Mouse (Mus musculus): ENCODE measurements at regions not wholly inside any gene's neighbourhood (a gene's known extent, or its start where the extent isn't known, plus 50 kb on each side); places are given as distances from the start of the nearest gene placed in this dataset.

DNA sequence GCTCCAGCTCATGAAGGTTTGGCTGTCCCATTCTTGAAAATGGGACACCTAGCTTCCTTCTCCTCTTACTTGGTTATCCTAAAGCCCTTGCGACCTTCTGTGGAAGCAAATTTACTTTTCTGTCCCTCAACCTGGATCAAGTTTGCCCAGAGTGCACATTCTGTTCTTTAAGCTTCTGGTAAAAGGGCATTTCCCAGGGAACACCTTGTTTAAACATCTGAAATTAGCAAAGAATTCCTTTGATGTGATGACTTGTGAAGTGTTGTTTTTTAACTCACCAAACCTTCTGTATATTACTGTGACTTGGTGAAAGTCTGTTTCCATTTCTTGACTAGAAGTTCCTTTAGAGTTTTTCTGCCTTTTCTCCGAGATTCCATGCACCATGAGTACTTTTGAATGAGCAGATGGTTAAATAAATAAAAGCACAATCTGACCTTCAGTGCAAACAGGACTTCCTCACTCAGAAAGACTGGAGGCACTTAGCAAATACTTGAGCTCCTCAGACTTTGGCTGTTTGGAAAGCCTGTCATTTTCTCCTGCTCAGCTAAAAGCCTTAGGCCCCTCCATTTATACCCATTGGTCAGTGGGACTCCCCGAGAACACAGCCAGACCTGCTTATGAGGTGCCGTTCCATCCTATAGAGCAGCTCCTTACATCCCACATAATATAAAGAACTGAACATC is 69.3 kb upstream of the Rprm start:
- DNase-seq (ENCODE audit: low spot score): no peak

DNA sequence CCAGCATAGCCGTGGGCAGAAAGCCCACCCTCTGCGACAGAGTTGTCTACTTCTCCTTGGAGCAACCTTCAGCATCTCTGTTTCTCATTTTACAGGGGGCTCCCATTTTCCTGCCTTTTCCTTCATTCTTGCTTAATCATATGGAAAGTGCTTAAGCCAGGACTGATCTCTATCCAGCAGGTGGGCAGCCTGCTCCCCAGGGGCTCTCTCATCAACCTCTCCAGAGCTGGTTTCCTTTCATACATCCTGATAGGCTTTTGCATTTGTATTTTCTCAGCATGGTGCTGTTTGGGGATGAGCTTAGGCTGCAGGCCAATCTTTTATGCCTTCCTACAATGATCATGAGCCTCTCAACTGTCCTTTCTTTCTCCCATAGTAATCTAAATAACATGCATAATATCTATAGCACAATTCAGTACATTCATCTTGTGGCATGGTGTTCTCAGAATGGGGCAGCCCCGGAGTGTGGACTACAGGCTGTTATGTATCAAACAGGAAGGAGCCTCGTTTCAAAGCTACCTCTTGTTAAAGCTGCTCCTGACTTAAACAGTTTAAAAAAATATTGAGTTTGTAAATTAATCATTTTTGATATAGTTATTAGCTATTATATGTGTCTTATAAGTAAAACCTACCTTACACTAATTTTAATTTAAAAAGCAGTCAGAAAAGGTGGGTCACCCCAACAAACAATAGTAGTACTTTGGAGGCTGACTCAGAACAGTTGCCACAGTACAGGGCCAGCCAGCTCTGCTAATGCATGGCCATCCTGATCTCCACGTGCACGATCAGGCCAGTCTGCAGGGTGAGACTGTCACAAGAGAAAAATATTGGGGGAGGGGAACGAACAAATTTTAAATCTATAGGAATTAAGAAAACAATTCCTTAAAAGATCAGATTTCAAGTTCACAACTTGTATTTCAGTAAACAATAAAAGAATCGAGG is 73.6 kb upstream of the Rprm start:
- no peaks in the 10 kb centered on the region for H3K9me3 ChIP-seq (ENCODE audit: control insufficient read depth, low read length)
- H3K36me3 ChIP-seq (ENCODE audit: control insufficient read depth, insufficient read depth, low read length): no peaks in the 10 kb centered on the region
- ATAC-seq (ENCODE audit: insufficient read depth, low FRiP score, low TSS enrichment) (no peak), DNase-seq (ENCODE audit: low spot score) (no peak)
- H3K9ac ChIP-seq (ENCODE audit: low read length): no peak overlapping the region
- H3K4me1 ChIP-seq (ENCODE audit: control insufficient read depth, insufficient read depth, low read length): no peaks in the 10 kb centered on the region
- no peak overlapping the region for H3K4me3 ChIP-seq (ENCODE audit: low read depth, low read length)
- no peak overlapping the region for H3K4me2 ChIP-seq (ENCODE audit: low read depth)
- WGBS: 51% methylated on average over 8 of the region's 8 CpGs
- no peaks in the 10 kb centered on the region for H3K27me3 ChIP-seq (ENCODE audit: control insufficient read depth, insufficient read depth, low read length)
- H3K27ac ChIP-seq (ENCODE audit: low read depth, low read length): no peak overlapping the region

More for the DNA sequence above, 69.3 kb upstream of the Rprm start:
- 84% methylated on average over 4 of the region's 4 CpGs for WGBS
- H3K36me3 ChIP-seq (ENCODE audit: control insufficient read depth, insufficient read depth, low read length): no peaks in the 10 kb centered on the region
- no peaks in the 10 kb centered on the region for H3K4me1 ChIP-seq (ENCODE audit: control insufficient read depth, insufficient read depth, low read length)
- no peaks in the 10 kb centered on the region for H3K27me3 ChIP-seq (ENCODE audit: control insufficient read depth, insufficient read depth, low read length)
- no peaks in the 10 kb centered on the region for H3K9me3 ChIP-seq (ENCODE audit: control insufficient read depth, low read length)
- no peak overlapping the region for H3K9ac ChIP-seq (ENCODE audit: low read length)
- H3K4me3 ChIP-seq (ENCODE audit: low read depth, low read length): no peak overlapping the region
- no peak overlapping the region for H3K27ac ChIP-seq (ENCODE audit: low read depth, low read length)
- H3K4me2 ChIP-seq (ENCODE audit: low read depth): no peak overlapping the region
- no peak for ATAC-seq (ENCODE audit: insufficient read depth, low FRiP score, low TSS enrichment)

- Histone ChIP-seq H3K4me2 (ENCODE audit: low read depth) (no peak overlapping the region), H3K27ac (ENCODE audit: low read depth, low read length) (no peak overlapping the region), H3K9me3 (ENCODE audit: control insufficient read depth, low read length) (no peaks in the 10 kb centered on the region), H3K4me3 (ENCODE audit: low read depth, low read length) (no peak overlapping the region), H3K4me1 (ENCODE audit: control insufficient read depth, insufficient read depth, low read length) (no peaks in the 10 kb centered on the region), H3K9ac (ENCODE audit: low read length) (no peak overlapping the region), H3K27me3 (ENCODE audit: control insufficient read depth, insufficient read depth, low read length) (no peaks in the 10 kb centered on the region), H3K36me3 (ENCODE audit: control insufficient read depth, insufficient read depth, low read length) (no peaks in the 10 kb centered on the region)
- DNase-seq (ENCODE audit: low spot score) (no peak), ATAC-seq (ENCODE audit: insufficient read depth, low FRiP score, low TSS enrichment) (no peak)
- WGBS: 92% methylated on average over 2 of the region's 2 CpGs
These were observed 92.2 kb upstream of the Rprm start for GRCm38 (mm10) chr2:54177549-54177948.

DNA sequence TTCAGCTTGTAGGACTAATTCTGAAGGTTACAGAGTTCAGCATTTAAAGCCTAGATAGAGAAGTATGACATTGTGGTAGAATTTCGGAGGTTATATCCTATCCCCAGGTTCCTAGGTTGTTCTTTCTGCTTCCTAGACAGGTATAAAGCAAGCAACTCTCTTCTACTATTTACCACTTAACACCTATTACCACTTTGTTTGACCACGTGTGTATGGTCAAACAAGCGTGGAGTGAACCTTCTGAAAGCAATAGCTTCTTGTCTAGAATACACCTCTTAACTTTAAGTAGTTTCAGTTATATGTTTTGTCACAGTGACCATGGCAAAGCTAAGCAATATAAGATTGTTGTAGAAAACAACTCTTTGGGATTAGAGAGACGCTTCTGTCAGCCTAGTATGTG is 105.5 kb upstream of the Rprm start:
- H3K9me3 ChIP-seq (ENCODE audit: control insufficient read depth, low read length): no peaks in the 10 kb centered on the region
- no peaks in the 10 kb centered on the region for H3K36me3 ChIP-seq (ENCODE audit: control insufficient read depth, insufficient read depth, low read length)
- ATAC-seq (ENCODE audit: insufficient read depth, low FRiP score, low TSS enrichment): no peak
- no peak for DNase-seq (ENCODE audit: low spot score)
- H3K4me2 ChIP-seq (ENCODE audit: low read depth): no peak overlapping the region
- no peak overlapping the region for H3K9ac ChIP-seq (ENCODE audit: low read length)
- no peaks in the 10 kb centered on the region for H3K27me3 ChIP-seq (ENCODE audit: control insufficient read depth, insufficient read depth, low read length)
- no peak overlapping the region for H3K4me3 ChIP-seq (ENCODE audit: low read depth, low read length)
- H3K4me1 ChIP-seq (ENCODE audit: control insufficient read depth, insufficient read depth, low read length): no peaks in the 10 kb centered on the region
- 83% methylated on average over 4 of the region's 4 CpGs for WGBS
- H3K27ac ChIP-seq (ENCODE audit: low read depth, low read length): no peak overlapping the region

DNA sequence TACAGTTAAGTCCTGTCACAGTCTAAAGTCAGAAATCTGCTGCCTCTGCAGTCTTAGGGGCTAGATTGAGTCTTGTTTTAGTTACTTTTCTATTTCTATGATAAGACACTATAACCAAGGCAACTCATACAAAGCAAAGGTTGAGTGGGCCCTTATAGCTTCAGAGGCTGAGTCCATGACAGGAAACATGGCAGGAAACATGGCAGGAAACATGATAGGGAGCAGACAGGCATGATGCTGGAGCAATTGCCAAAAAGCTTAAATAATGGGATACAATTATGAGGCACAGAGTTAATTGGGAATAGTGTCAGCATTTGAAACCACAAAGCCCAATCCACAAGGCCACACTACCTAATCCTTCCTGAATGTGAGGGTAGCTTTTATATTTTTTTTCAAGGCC is 113.0 kb upstream of the Rprm start:
- ATAC-seq (ENCODE audit: insufficient read depth, low FRiP score, low TSS enrichment) (no peak), DNase-seq (ENCODE audit: low spot score) (no peak)
- H3K9me3 ChIP-seq (ENCODE audit: control insufficient read depth, low read length): no peaks in the 10 kb centered on the region
- H3K36me3 ChIP-seq (ENCODE audit: control insufficient read depth, insufficient read depth, low read length): no peaks in the 10 kb centered on the region
- H3K4me1 ChIP-seq (ENCODE audit: control insufficient read depth, insufficient read depth, low read length): no peaks in the 10 kb centered on the region
- H3K4me2 ChIP-seq (ENCODE audit: low read depth): no peak overlapping the region
- no peak overlapping the region for H3K4me3 ChIP-seq (ENCODE audit: low read depth, low read length)
- no peak overlapping the region for H3K27ac ChIP-seq (ENCODE audit: low read depth, low read length)
- H3K9ac ChIP-seq (ENCODE audit: low read length): no peak overlapping the region
- H3K27me3 ChIP-seq (ENCODE audit: control insufficient read depth, insufficient read depth, low read length): no peaks in the 10 kb centered on the region

- Histone ChIP-seq H3K9ac (ENCODE audit: low read length) (no peak overlapping the region), H3K9me3 (ENCODE audit: control insufficient read depth, low read length) (no peaks in the 10 kb centered on the region), H3K4me2 (ENCODE audit: low read depth) (no peak overlapping the region), H3K4me3 (ENCODE audit: low read depth, low read length) (no peak overlapping the region), H3K27ac (ENCODE audit: low read depth, low read length) (no peak overlapping the region), H3K36me3 (ENCODE audit: control insufficient read depth, insufficient read depth, low read length) (no peaks in the 10 kb centered on the region), H3K27me3 (ENCODE audit: control insufficient read depth, insufficient read depth, low read length) (no peaks in the 10 kb centered on the region), H3K4me1 (ENCODE audit: control insufficient read depth, insufficient read depth, low read length) (no peaks in the 10 kb centered on the region)
- ATAC-seq (ENCODE audit: insufficient read depth, low FRiP score, low TSS enrichment): no peak
- WGBS: 75% methylated on average over 3 of the region's 3 CpGs
- DNase-seq (ENCODE audit: low spot score): no peak
These were observed 130.2 kb upstream of the Rprm start for GRCm38 (mm10) chr2:54215597-54215996.

- no peak for ATAC-seq (ENCODE audit: insufficient read depth, low FRiP score, low TSS enrichment)
- no peak for DNase-seq (ENCODE audit: low spot score)
These were observed 143.3 kb upstream of the Rprm start for GRCm38 (mm10) chr2:54228613-54229012.

GRCm38 (mm10) chr2:54229016-54229415 is 143.7 kb upstream of the Rprm start:
- no peak for DNase-seq (ENCODE audit: low spot score)
- no peaks in the 10 kb centered on the region for H3K36me3 ChIP-seq (ENCODE audit: control insufficient read depth, insufficient read depth, low read length)
- no peaks in the 10 kb centered on the region for H3K27me3 ChIP-seq (ENCODE audit: control insufficient read depth, insufficient read depth, low read length)
- no peak overlapping the region for H3K9ac ChIP-seq (ENCODE audit: low read length)
- no peak for ATAC-seq (ENCODE audit: insufficient read depth, low FRiP score, low TSS enrichment)
- no peak overlapping the region for H3K4me3 ChIP-seq (ENCODE audit: low read depth, low read length)
- H3K4me2 ChIP-seq (ENCODE audit: low read depth): no peak overlapping the region
- no peak overlapping the region for H3K27ac ChIP-seq (ENCODE audit: low read depth, low read length)
- H3K4me1 ChIP-seq (ENCODE audit: control insufficient read depth, insufficient read depth, low read length): no peaks in the 10 kb centered on the region
- WGBS: 90% methylated on average over 1 of the region's 1 CpGs
- no peaks in the 10 kb centered on the region for H3K9me3 ChIP-seq (ENCODE audit: control insufficient read depth, low read length)

More at GRCm38 (mm10) chr2:54228613-54229012, 143.3 kb upstream of the Rprm start:
- no peak overlapping the region for H3K4me3 ChIP-seq (ENCODE audit: low read depth, low read length)
- H3K36me3 ChIP-seq (ENCODE audit: control insufficient read depth, insufficient read depth, low read length): no peaks in the 10 kb centered on the region
- H3K27ac ChIP-seq (ENCODE audit: low read depth, low read length): no peak overlapping the region
- no peaks in the 10 kb centered on the region for H3K4me1 ChIP-seq (ENCODE audit: control insufficient read depth, insufficient read depth, low read length)
- no peaks in the 10 kb centered on the region for H3K9me3 ChIP-seq (ENCODE audit: control insufficient read depth, low read length)
- H3K4me2 ChIP-seq (ENCODE audit: low read depth): no peak overlapping the region
- no peak overlapping the region for H3K9ac ChIP-seq (ENCODE audit: low read length)
- H3K27me3 ChIP-seq (ENCODE audit: control insufficient read depth, insufficient read depth, low read length): no peaks in the 10 kb centered on the region

DNA sequence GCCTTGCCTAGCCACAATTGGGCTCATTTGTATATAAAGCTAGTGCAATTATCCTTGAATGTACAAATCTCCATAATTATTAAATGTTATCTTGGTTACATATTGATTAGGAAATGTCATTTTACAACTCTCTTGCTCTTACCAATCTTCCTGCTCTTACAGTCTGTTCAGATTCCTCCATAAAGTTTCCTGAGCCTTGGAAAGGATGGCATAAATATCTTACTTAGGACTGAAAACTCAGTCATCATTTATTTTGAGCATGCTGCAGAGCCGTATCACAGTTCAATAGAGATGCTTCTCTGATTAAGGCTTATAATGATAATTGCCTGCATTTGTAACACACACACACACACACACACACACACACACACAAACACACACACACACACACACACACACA is 151.4 kb upstream of the Rprm start:
- Histone ChIP-seq H3K27ac (ENCODE audit: low read depth, low read length) (no peak overlapping the region), H3K4me1 (ENCODE audit: control insufficient read depth, insufficient read depth, low read length) (no peaks in the 10 kb centered on the region), H3K9ac (ENCODE audit: low read length) (no peak overlapping the region), H3K4me3 (ENCODE audit: low read depth, low read length) (no peak overlapping the region), H3K9me3 (ENCODE audit: control insufficient read depth, low read length) (no peaks in the 10 kb centered on the region), H3K36me3 (ENCODE audit: control insufficient read depth, insufficient read depth, low read length) (no peaks in the 10 kb centered on the region), H3K27me3 (ENCODE audit: control insufficient read depth, insufficient read depth, low read length) (no peaks in the 10 kb centered on the region), H3K4me2 (ENCODE audit: low read depth) (no peak overlapping the region)
- no peak for ATAC-seq (ENCODE audit: insufficient read depth, low FRiP score, low TSS enrichment)
- WGBS: 94% methylated on average over 1 of the region's 1 CpGs
- no peak for DNase-seq (ENCODE audit: low spot score)

All from neural tube, embryonic 11.5 days (tissue).